ENCODE assay signal across 8 mouse cellular contexts in the genomic region with DNA sequence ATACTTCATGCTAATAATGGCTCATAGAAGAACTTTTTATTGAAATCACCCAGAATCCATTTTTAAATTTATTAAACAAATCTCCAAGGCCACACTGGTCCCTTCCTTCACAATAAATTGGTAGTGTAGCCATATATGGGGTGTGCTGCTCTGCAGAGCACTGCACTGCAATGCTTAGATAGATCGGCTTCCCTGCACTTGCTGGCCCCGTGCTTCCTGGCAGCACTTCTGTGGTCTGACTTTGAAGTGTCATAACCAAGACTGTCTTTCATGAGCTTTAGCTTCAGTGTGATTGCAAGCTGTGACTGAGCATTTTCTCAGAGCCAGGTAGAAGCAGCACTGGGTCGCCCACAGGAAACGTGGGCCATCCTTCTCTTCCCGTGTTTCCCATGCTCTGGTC. TPM values are rescaled to one million over a fixed set of nuclear protein-coding genes. Genes with fewer than 3 reads are reported as not detected.
DNase-seq lines count a peak whose midpoint lies in the region; ATAC-seq and TF ChIP-seq lines count a peak whose summit lies in the region.

No protein-coding gene starts in this region.

- peak; percentile 79 for DNase-seq in CD4-positive helper T cell, adult 2 months (ENCODE audit: low read depth, low spot score)
- DNase-seq in adrenal gland, postnatal 14 days = peak; percentile 59
- DNase-seq in heart, postnatal 0 days (ENCODE audit: low spot score) = peak; percentile 85
- no peak for DNase-seq in left cerebral cortex, postnatal 4 days
- no peak for DNase-seq in ovary, adult 18-20 months (ENCODE audit: low spot score)
- no peak for DNase-seq in right cerebral cortex, adult 18-20 months
- no peak for DNase-seq in frontal cortex, postnatal 25 days (ENCODE audit: low spot score in 2 of 2)

- H3K4me2 ChIP-seq in heart, postnatal 0 days (ENCODE audit: low read depth, low read length) = peak overlapping the region; percentile 24

- intact Hi-C loops in left cerebral cortex, postnatal 4 days (cut with DNase I) = loop anchor here (10.0 kb wide), 1 partner anchor 233 kb away; no protein-coding TSS in a partner anchor

- peaks cover 43% of the 10 kb centered on the region for H3K4me1 ChIP-seq in heart, postnatal 0 days (ENCODE audit: control insufficient read depth, insufficient read depth)
- peaks cover 73% of the 10 kb centered on the region for H3K4me1 ChIP-seq in megakaryocyte, embryonic 14.5 days

- H3K27me3 ChIP-seq in heart, postnatal 0 days (ENCODE audit: control insufficient read depth, insufficient read depth, low read length) = no peaks in the 10 kb centered on the region
- no peaks in the 10 kb centered on the region for H3K27me3 ChIP-seq in megakaryocyte, embryonic 14.5 days (replicated peaks)

- peak; percentile 79 for ATAC-seq in heart, postnatal 0 days (ENCODE audit: insufficient read depth, low read depth)

- H3K4me3 ChIP-seq in heart, postnatal 0 days (ENCODE audit: low read depth, low read length) = peak overlapping the region; percentile 2; the same call in 1 of the 2 replicates
- peak overlapping the region; percentile 86 for H3K4me3 ChIP-seq in megakaryocyte, embryonic 14.5 days (replicated peaks)

- WGBS in heart, postnatal 0 days = 21% methylated on average over 5 of the region's 5 CpGs

- peak overlapping the region; percentile 80 for H3K27ac ChIP-seq in heart, postnatal 0 days (ENCODE audit: low read depth)

- peak overlapping the region; percentile 9; the same call in 1 of the 2 replicates for H3K9ac ChIP-seq in heart, postnatal 0 days (replicated peaks; ENCODE audit: low read depth, low read length)

- H3K9me3 ChIP-seq in heart, postnatal 0 days (replicated peaks; ENCODE audit: control insufficient read depth, low read length) = no peaks in the 10 kb centered on the region
- no peaks in the 10 kb centered on the region for H3K9me3 ChIP-seq in megakaryocyte, embryonic 14.5 days

- no peak for TF ChIP-seq CTCF in heart, postnatal 0 days (IDR thresholded peaks at IDR 0.05; ENCODE audit: low read depth)

- TF ChIP-seq EP300 in heart, postnatal 0 days (IDR thresholded peaks at IDR 0.05; ENCODE audit: low read depth) = no peak

- H3K36me3 ChIP-seq in heart, postnatal 0 days (replicated peaks; ENCODE audit: control insufficient read depth, insufficient read depth, low read length) = no peaks in the 10 kb centered on the region
- H3K36me3 ChIP-seq in megakaryocyte, embryonic 14.5 days (replicated peaks; ENCODE audit: low read length) = peaks cover 24% of the 10 kb centered on the region

RNA-seq across cellular contexts. Expression of gene Ppp1r12a, which starts 5.8 kb away (rescaled TPM):
- total RNA-seq in adrenal gland, postnatal 14 days (2021) = 99.2 and 105 TPM in 2 replicates
- 87.8 and 92.5 TPM in 2 replicates for total RNA-seq in heart, postnatal 0 days (2014; rRNA removed; ENCODE audit: low replicate concordance)
- polyA plus RNA-seq in heart, postnatal 0 days (2015; fragmentation: Nextera tagmentation; extraction: Ambion mirVana) = 68.0 and 78.1 TPM in 2 replicates
- 4.5 and 13.8 TPM in 2 replicates for polyA plus RNA-seq in megakaryocyte, embryonic 14.5 days (2012; ENCODE audit: insufficient read depth, low replicate concordance)
- 100 to 1,000 TPM in 1 of 2 experiments, 10 to 100 TPM in 1; 93.4 to 100 TPM for total RNA-seq in left cerebral cortex, postnatal 4 days (2021)

Comparison
In these comparisons a context has a peak if more than half of its experiments do, and no peak if none do; other contexts are left out.
1. DNase-seq: peak in CD4-positive helper T cell, adult 2 months (single experiment), adrenal gland, postnatal 14 days (single experiment) and heart, postnatal 0 days (single experiment); none in left cerebral cortex, postnatal 4 days (single experiment), ovary, adult 18-20 months (single experiment), right cerebral cortex, adult 18-20 months (single experiment) and frontal cortex, postnatal 25 days (0 of 2).